Mouse (Mus musculus): ENCODE data around the gene Tmem92.
A peak's percentile ranks its signal among the peaks of the same experiment; 100 is the strongest.
"Not testable (repeated sequence)": the region's sequence is repeated elsewhere in the genome, so short reads cannot be mapped to it uniquely, and the experiment has no call there.

Tmem92 gene

DNA sequence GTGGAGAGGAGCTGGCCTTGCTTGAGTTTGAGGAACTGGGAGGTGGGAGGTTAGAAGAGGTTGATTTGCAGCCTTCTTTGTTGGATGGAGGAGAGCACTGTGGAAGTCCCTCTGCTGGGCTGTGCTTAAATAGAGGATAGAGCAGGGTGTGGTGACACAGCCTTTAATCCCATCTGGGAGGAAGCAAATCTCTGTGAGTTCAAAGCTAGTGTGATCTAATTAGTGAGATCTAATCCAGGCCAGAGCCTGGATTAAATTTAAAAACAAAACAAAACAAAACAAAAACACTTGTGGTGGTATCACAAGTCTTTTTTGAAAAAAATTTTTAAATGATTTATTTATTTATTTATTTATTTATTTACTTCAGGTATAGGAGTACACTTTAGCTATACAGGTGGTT lies at the start of gene Tmem92:
Gene Tmem92, minus strand, starts transcription at position 101 of the 400 bp plus-strand sequence.
- no peak for DNase-seq (ENCODE audit: low spot score)

DNA sequence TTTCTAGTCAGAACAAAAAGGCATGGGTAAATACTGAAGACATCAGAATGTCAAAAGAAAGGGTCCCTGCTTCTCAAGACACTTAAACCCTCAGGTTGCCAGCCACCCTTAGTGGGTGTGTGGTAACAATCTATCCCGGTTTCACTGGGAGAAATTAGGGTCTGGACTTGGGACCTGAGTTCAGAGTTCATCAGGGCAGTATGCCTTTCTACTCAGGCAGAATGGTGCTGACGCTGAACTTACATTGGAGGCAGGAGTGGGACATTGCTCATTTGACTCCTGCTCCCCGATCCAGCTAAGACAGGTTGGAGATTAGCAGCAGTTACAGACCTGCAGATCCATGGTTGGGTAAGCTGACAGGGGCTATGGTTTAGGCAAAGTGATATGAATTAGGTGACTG lies 46.5 kb upstream of the Tmem92 start:
- no peak for DNase-seq (ENCODE audit: low spot score)

DNA sequence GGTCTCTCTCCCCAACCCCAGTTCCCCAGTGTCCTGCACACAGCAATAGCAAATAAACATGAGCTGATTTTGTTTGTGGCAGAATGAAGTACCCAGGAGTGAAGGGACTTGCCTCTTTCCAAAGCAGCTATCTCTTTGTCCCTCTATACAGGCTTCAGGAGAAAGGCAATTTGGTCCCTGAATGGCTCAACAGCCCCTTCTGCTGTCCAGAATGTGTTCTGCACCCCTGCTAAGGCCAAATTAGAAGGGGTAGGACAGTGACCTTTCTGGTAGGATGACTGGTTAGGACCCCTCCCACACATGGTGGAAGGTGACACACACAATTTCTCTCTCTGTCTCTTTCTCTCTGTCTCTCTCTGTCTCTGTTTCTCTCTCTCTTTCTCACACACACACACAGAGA lies 36.9 kb upstream of the Tmem92 start:
- not testable (repeated sequence) for DNase-seq (ENCODE audit: low spot score)

DNA sequence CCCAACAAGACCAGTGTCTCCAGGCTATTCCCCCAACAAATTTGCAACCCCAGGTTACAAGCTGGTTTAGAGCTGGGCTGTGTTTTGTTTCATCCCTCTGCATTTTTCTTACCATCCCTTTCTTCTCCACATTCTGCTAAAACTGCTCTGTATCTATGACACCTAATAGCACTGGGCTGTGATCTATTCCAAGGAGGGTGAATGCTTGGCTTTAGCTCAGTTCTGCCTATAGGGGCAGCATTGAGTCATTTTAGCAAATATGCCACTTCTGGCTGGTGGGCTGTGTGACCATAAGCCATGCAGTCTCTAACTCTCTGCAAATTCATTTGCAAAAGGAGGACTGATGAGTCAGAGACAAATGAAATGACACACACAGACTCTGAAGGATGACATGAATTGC lies 36.4 kb upstream of the Tmem92 start:
- not testable (repeated sequence) for DNase-seq (ENCODE audit: low spot score)

DNA sequence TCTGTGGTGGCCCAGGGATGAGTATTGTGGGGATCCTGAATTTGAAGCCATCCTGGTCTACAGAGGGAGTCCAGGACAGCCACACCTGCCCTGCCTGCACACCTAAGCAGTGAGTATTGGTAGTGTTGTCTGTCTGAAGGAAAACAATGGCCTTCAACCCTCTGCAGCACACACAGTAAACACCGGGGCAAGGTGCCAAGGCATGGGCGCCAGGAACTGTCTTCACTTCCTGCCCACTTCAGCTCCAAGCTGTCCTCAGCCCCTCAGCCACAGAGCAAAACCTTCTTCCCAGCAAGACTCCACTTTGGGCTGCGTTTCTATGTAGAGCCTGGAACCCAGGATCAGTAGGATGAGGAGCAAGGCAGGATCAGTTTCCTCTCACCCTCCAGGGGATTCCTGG lies 29.0 kb upstream of the Tmem92 start:
- not testable (repeated sequence) for DNase-seq (ENCODE audit: low spot score)

DNA sequence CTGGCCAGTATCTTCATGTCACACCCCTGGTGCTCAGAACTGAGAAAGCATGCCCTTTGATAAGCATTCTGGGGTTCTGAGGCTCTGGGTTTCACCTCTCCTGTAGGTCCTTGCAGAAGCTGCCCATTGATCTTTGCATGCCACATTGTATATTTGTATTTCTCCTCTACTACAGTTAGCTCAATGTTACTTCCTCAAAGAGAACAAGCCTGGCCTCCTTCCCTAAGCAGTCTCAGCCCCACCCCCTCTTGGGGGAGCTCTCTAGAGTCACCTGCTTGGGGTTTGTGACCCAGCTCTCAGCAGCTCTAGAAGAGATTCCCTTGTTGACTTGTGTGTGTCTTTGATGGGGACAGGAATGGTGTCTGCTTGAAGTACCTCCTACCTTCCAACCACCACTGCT lies 9.2 kb upstream of the Tmem92 start:
- DNase-seq (ENCODE audit: low spot score), result no peak

DNA sequence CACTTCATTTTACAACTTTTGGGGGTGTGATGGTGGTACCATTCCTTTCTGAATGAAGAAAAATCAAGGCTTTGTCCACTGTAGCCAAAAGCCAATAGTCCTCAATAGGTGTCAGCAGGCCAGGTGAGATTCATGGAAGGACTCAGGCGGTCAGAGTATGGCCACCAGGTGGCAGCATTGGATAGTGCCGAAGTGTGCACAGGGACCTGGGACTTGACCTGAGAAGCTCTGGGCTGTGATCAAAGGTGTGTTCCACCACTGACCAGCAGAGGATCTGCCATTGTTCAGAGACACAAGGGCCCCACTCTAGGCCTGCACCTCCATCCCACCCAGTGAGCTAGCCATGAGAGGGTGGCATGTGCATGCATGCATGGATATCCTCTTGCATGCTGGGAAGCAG lies 2.7 kb upstream of the Tmem92 start:
- DNase-seq (ENCODE audit: low spot score), result peak; percentile 40

DNA sequence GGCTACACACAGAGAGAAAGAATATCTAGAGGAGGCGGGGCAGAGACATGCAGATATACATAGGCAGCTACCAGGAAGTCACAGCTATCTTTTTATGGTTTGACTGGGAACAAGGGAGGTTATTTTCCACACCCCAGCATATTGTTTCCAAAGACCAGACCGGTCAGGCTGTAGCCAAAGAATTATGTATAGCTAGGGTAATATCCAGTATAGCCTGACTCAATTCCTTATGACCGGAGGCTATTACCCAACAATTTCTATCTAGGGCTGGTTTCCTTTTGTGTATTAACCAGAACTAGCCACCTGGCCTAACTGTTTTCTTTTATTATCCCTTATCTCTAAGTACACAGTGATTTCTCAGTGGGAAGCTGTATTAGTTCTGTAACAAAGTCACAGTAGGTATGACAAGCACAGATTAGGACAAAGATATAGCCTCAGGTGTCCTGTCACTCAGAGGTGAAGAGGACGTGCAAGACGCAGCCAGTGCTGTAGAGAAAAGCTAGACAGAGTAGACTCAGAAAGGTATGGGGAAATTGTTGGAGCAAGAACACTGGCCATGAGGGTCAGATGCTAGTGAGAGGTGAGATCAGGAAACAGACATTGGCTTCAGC lies 7.5 kb downstream of the Tmem92 start:
- no peak for DNase-seq (ENCODE audit: low spot score)

DNA sequence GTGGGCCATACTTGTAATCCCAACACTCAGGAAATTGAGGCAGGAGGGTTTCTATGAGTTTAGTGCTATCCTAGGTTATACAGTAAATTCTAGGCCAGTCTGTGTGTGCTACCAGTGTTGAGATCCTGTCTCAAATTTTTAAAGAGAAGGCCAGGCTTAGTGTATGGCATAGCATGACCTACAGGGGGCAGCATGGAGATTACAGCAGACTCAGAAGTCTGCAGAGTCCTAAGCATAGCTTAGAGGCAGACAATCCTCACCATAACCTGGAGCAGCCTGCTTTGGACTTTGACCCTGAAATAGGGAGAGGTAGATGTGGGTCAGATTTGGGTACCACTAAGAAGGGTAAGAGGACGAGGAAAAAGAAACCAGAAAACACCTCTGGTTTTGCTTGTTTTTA lies 8.7 kb downstream of the Tmem92 start:
- DNase-seq (ENCODE audit: low spot score), result no peak

DNA sequence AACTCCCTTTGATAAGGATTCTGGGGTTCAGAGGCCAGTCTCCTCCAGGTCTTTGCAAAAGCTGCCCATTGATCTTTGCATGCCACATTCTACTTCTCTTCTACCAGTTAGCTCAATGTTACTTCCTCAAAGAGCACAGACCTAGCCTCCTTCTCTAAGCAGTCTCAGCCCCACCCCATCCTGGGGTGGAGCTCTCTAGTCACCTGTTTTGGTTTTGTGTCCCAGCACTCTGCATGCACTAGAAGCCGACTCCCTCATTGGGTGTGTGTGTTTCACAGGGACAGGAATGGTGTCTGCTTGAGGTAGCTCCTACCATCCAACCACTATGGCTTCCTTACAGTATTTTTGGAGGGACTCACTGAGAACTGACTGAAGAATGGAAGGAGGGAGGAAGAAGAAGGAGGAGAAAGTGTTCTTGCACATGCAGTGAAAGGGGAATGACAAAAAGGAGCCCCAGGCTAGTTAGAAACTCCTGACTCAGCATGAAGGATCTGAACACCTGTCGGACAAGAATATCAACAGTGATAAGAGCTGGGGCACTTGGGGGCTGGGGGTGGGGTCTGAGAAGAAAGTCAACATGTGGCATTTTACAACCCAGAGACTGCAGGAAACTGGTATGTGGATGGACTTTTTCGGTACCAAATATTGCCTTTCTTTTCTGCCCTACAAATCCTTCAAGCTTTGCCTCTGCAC lies 10.0 kb downstream of the Tmem92 start:
- DNase-seq (ENCODE audit: low spot score), result no peak

DNA sequence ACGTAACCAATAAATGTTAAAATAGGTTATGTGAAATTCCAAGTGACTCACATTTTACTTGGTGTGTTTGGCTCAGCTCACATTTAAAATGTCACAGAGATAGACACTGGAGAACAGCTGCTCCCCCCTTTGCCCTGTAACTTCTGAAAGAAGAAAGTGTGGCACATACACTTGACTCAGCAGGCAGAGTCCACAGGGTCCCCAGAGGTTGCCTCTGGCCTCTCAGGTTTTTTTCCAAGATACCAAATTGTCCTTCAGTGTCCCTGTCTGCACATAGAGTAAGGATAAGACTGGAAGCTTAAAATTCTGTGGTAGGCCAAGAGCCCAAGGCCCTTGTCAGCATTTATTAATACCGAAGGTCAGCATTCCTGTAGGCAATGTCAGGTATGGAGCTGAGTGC lies 15.3 kb downstream of the Tmem92 start:
- DNase-seq (ENCODE audit: low spot score), result no peak

DNA sequence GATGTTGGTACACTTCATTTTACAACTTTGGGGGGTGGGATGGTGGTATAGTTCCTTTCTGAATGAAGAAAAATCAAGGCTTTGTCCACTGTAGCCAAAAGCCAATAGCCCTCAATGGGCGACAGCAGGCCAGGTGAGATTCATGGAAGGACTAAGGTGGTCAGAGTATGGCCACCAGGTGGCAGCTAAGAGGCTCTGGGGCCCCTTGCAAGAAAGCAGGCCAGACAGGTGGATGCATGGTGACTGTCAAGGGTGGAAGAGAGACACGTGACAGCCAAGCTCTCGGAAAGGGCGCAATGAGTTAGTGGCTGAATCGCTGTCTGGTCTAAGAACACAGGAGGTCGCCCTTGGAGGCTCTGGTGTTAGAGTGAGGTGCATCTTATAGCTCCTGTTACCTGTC lies 19.7 kb downstream of the Tmem92 start:
- DNase-seq (ENCODE audit: low spot score), result no peak

DNA sequence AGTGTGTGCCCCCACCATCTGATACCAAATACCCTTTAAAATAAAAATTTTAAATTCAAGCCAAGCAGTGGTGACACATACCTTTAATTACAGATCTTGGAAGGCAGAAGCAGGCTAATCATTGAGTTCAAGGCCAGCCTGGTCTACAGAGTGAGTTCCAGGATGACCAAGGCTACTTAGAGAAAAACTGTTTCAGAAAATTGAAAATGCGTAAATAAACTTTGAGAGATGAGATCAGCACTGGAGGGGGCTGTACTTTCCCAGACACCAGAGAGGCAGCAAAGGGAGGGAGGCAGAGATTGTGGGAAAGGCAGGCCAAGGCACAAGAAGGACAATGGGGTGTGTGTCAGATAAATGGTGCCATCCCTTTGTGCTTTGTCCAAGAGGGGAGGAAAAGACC lies 20.2 kb downstream of the Tmem92 start:
- DNase-seq (ENCODE audit: low spot score), result no peak

DNA sequence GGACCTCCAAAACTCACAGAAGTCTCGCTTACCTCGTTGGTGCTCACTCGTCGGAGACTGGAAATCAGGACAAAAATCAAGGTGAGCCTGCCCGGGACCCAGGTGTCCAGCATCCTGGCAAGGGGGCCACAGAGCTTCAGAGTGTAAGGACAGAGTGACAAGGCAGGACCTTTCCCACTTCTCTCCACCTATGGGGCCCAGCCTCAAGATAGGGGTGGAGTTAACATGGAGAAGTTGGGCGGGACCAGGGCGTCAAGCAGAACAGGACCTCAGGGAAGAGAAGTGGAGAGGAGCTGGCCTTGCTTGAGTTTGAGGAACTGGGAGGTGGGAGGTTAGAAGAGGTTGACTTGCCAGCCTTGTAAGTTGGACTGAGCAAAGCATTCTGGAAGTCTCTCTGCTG lies 21.7 kb downstream of the Tmem92 start:
- DNase-seq (ENCODE audit: low spot score), result no peak

DNA sequence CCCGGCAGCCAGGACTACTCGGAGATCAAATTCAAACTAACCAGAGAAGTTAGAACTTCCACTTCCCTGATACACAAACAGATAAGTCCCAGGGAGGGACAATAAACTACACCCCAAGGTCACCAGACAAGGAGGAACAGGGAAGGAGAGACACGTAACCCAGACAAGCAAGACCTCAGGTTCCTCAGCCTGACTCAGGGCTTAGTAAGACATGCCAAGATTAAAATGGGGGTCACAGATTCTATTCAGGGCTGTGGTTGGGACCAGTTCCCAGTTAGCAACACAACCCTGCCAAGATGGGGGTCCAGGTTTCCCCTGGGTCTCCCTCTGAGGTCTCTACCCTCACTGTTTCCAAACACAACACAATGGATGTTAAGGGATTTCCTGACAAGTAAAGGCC lies 22.1 kb downstream of the Tmem92 start:
- no peak for DNase-seq (ENCODE audit: low spot score)

DNA sequence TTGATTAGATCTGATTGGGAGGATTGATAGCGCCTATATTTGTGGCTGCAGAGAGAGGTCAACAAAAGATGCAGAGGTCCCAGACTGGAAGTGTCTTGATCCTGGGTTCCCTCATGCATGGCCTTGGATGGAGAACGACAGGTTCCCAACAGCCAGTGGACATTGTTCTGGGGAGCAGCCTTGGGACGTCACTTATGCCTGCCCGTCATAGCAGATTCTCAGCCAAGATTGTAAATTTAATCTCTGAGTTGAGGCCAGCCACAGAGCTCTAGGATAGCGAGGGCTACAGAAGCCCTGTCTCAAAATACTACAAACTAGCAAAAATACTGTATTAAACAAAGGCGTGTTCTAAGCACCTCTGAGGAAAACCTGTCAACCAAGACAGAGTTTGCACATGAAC lies 22.6 kb downstream of the Tmem92 start:
- DNase-seq (ENCODE audit: low spot score), result no peak

DNA sequence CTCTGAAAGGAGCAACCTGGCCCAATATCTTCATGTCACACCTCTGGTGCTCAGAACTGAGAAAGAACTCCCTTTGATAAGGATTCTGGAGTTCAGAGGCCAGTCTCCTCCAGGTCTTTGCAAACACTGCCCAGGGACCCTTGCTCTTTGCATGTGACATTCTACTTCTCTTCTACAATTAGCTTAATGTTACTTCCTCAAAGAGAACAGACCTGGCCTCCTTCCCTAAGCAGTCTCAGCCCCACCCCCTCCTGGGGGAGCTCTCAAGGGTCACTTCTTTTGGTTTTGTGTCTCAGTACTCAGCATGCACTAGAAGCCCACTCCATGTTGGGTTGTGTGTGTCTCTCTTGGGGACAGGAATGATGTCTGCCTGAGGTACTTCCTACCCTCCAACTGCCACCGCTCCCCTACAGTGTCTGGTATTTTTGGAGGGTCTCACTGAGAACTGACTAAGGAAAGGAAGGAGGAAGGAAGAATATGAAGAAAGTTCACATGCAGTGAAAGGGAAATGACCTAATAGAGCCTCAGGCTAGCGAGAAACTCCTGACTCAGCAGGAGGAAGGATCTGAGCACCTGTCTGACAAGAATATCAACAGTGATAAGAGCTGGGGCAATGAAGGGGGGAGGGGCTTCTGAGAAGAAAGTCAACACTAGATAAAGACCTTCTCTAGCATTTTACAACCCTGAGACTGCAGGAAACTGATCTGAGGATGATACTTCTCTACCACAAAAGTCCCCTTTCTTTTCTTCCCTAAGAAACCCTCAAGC lies 29.4 kb downstream of the Tmem92 start:
- no peak for DNase-seq (ENCODE audit: low spot score)

DNA sequence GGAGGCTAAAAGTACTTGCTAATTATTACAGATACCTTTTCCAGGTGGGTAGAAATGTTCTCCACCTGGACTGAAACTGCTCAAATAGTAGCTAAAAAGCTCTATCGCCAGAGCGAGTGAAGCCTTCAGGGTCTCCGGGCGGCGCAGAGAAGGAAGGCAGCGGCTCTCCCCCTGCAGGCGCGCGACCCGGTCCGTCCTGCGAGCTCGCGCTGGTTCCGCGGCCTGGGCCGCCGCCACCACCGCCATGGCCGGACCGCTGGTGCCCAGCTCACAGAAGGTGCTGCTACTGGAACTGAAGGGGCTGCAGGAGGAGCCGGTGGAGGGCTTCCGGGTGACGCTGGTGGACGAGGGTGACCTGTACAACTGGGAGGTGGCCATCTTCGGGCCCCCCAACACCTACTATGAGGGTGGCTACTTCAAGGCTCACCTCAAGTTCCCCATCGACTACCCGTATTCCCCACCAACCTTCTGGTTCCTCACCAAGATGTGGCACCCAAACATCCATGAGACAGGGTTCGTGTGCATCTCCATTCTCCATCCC lies 40.7 kb downstream of the Tmem92 start, which contains the start of gene Cdc34b:
Gene Cdc34b, plus strand, starts transcription at position 51 of the 541 bp plus-strand sequence.
- no peak for DNase-seq (ENCODE audit: low spot score)

DNA sequence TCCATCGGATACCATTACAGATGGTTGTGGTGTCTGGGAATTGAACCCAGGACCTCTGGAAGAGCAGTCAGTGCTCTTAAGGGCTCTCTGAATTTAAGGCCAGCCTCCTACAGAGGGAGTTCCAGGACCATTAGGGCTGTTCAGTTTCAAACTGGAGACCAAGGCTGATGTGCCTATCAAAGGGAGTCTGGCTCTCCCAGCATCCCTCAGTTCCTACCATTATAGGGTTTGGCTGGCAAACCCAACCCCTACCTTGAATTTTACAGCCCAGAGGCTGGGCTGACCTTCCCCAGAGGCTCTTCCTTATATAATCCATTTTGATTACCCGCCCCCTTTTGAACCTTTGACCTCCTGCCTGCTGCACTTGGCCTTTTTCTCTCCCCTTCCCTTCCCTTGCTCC lies 46.8 kb downstream of the Tmem92 start:
- no peak for DNase-seq (ENCODE audit: low spot score)

DNA sequence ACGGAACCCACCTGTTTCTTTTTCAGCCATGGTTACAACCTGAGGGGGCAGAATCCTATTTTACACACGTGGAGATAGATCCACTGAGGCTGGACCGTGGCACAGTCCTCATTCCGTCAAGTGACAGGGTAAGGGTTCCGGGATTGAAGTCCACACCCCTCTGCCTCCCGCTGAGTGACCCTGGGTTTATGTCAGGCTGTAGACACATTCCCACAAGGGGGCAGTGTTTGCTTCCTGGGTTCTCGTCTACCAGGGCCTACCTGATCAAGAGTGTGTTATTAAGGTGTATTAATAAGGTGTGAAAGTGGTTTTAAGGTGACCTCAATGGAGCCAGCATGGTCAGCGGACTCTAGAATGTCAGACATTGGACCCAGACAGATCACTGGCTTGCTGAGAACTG lies 49.7 kb downstream of the Tmem92 start:
- no peak for DNase-seq (ENCODE audit: low spot score)

DNA sequence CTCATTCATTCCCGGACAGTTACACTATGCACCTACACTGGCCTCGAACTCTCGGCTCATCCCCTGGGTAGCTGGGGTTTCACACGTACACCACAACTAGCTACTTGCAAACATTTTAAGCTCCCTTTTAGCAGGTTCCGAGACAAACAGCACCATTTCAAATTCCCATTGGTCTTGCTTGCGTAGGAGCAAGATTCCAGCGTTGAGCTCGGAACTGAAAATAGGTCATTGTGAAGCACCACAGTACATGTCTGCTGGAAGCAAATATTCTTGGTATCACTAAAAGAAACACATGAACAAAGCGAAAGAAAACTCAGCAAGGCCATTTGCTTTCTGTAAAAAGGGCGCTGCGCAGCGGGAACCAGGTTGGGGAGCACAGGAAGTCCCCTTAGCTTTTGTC lies 51.3 kb downstream of the Tmem92 start:
- DNase-seq (ENCODE audit: low spot score), result no peak

DNA sequence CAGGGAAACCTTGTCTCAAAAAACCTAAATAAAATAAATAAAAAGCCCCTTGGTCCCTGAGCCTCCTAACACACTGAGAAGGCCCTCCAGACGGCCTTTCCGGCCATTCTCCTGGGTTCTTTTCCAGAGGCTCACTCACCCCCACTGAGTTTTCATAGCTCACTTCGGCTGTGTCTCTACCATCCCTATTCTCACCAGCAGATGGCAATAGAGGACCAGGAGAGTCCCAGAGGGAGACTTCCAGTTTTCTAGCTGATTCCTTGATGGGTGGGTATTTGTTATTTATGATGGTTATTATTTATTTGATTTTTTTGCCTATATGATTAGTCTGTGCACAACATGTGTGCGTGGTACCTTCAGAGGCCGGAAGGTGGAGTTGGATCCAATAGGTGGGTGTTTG lies 52.2 kb downstream of the Tmem92 start:
- peak; percentile 41 for DNase-seq (ENCODE audit: low spot score)

DNA sequence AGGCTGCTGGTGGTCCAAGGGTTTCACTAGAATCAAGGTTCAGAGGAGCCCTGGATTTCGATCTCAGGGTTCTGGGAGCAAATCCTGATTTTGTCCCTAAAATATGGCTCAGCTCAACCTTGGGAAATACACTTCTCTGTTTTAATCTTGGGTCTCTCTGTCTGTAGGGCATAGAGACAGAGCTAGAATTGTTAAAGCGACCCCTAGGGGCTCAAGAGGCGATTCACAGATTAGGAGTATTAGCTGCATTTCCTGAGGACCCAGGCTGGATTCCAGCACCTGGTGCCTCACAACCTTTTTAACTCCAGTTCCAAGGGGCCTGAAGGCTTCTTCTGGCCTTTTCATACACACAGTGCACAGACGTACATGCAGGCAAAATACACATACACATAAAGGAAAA lies 52.9 kb downstream of the Tmem92 start:
- DNase-seq (ENCODE audit: low spot score), result no peak
